Mouse (Mus musculus) megakaryocyte, embryonic 14.5 days (primary cell): ENCODE results near the gene Syne4.

ENCODE experiments used
- FLI1 ChIP-seq: IDR thresholded peaks from 2 replicates; pipeline ENCODE4 v1.6.1; 2012; ENCODE audit warnings: low read length, inconsistent platforms, mixed read lengths
- GATA1 ChIP-seq: IDR thresholded peaks from 3 replicates; pipeline ENCODE4 v1.6.1; 2012; ENCODE audit warnings: mixed read lengths, low read length, inconsistent platforms, borderline replicate concordance

DNA sequence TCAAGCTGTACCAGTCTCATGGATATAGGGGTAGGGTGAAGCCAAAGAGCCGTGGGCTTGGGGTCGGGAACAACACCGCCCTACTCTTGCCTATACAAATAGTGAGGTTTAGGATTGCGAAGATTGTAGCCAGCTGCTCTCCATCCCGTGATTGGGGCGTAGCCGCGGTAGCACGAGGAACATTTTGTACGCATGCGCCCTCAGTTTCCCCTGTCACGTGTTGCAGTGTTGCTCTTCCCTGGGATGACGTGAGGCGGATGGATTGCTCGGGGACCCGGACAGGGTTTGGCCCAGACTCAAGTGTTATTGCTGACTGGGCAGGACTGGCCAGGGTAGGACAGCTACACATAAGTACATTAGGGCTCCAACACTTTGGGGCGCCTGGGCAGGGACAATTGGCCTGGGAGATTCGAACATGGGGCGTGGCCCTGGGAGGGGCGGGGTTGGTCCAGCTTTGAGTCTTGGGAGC, 33.9 kb upstream of the Syne4 start:
- TF ChIP-seq GATA1 (no peak), FLI1 (no peak)
